Mouse (Mus musculus): ENCODE results near the gene Pcgf3.
A peak's percentile ranks its signal among the peaks of the same experiment; 100 is the strongest.
"Not testable (repeated sequence)": the region's sequence is repeated elsewhere in the genome, so short reads cannot be mapped to it uniquely, and the experiment has no call there.

The Pcgf3 gene

DNA sequence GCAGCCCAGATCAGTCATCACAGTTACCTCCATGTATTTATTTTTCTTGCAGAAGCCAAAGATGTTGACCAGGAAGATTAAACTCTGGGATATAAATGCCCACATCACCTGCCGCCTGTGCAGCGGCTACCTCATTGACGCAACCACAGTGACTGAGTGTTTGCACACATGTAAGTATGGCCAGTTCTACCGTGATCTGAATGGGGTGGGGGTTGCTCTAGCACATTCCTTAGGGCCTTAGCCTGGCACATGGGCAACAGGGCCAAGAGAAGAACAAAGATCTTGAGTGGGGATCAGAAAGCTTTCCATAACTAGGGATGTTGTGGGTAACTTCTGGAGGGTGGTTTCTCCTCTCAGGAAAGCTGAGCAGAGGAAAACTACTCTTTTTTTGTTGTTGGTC, 12.7 kb downstream of the Pcgf3 start:
- DNase-seq: peak; percentile 42 to 66

DNA sequence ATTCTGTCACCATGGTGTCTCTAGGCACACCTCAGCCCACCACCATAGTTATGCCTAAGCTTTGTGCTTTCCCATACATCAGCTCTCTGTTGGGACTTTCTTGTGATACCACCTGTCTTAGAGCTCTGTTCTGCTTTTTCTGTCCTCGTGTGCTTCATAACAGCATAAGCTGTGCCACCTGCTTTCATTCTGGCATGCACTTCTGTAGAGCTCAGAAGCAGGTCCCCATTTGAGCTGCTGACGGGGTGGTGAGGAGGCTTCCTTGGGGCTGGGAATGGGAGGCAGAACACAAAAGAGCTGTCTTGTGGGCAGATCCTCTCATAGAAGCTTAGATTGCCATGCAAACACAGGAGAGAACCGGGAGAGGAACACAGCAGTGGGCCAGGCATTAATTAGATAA, 14.9 kb downstream of the Pcgf3 start:
- DNase-seq: no peak

DNA sequence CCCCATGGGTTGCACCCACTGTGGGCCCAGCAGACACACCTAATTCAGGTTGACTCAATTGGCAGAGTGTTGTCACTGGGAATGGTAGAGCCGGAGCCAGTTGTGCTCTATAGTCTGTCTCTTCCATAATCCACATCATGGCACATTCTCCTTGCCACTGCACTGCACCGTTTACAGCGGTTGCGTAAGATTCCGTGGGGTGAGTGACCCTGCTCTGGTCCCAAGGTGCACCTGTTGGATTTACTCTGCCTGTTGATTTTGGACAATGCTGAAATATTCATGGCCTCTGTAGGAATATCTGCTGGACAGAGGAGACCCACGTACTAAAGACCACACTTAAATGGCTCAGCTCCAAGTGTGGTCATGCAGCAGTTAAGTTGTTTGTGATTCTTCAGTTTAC, 22.0 kb downstream of the Pcgf3 start:
- DNase-seq: no peak

DNA sequence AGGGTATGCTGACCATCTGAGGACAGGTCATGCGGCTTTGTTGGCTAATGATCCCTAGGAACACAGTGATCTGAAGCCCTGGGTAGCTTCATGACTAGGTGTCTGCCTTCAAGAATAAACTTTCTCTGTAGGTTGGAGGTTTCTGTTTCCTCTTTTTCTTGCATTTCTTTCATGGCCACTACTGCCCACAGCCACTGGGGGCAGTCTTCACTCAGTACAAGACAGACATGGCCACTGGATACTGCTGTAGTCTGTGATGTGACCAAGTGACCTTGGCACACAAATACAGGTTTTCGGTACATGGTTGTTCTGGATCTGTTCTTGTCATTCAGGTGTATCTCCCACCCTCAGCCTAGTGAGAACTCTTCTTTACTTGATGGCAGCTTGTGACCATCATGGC, 24.2 kb downstream of the Pcgf3 start:
- peak in 1 of 2 experiments; percentile 16 for DNase-seq

DNA sequence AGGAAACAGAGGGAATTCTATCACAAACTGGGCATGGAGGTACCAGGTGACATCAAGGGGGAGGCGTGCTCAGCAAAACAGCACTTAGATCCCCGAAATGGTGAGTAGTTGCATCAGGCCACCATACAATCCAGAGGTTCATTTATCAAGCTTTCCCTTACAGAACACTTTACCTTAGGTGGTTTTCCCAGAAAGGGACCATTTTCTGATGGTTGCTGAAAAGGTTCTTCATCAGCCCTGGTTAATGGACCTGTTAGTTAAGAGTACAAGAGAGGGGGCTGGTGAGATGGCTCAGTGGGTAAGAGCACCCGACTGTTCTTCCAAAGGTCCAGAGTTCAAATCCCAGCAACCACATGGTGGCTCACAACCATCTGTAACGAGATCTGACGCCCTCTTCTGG, 25.1 kb downstream of the Pcgf3 start:
- DNase-seq: not testable (repeated sequence)

DNA sequence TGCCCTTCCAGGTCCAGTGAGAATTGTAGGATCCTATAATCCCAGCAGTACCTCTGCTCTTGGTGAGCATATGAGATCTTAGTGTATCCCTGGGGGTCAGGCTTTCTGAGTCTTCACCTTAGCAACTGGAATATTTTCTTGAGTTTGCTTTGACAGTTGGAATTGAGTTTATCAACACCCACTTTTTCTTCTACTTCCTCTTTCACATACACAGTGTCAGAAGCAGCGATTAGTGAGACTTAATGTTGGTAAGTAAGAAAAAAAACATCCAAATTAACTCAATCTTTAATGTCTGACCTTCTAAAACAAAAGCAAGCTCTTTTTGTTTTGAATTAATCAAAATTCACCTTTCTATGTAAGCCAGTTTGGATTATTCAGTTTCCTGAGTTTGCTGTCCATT, 40.5 kb downstream of the Pcgf3 start:
- DNase-seq: no peak

DNA sequence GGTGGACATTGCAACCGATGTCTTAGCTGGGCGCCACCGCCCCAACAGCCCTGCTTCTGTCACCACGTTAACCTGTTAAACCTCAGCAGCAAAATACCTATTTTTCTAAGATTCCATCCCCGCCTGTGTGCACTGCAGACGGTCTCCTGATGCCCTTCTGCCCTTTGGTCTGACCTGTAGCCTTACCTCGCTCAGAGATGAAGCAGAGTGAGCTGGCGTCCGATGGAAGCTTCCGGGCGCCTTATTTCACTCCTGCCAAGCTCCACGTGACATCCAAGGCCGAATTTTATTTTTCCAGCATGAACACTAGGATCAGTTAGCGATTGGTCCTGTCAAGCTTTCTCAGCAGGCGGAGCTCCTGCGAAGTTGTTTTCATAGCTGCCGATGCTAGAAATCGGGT, 41.3 kb downstream of the Pcgf3 start:
- DNase-seq: no peak

DNA sequence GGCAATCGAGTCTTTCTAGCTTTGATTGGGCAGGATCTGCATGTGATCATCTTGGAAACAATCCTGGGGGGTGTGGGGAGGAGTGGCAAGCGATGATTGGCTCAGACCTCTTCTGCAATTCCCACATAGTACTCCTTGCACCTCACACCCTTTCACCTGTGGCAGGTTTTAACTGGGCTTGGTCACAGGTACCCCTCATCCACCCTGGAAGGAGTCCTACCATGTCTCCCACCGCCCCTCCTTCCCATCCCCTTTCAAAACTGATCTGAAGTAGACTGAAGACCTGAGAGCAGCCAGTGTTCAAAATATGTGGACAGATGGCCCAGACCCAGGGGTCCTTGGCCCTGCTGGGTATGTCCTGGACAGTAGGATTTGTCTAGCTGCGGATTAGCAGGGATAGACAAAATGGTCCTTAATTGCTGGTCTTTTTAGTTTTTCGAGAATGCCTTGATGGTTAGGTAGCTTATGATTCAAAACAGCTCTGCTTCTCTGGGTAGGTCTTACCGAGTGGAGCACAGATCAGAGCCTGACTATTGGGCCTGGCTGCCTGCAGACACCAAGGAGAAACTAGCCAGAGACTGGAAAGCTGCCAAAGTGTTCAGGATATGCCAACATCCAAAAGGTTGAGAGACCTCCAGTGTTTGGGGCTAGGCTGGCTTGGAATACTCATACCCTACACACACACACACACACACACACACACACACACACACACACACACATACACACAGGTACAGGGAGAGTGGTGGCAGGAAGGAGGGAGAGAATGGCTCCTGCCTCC, 54.7 kb downstream of the Pcgf3 start:
- no peak for DNase-seq

DNA sequence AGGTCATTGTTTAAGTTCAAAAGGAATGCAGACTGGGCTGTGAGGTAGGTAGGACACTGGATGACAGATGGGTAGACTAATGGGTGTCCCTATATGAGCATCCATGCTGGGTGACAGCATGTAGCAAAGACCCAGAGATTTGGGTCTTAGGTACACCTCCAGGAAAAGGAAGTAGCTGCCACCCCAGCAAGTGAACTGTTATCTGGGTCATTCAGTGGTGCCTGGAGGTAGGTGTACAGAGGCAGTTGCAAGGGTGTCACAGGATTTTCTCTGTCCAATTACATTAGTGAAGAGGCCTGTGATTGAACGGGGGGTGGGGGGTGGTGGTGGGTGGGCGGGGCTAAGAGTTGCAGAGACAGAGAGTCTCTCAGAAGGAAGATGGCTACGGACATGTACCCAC, 55.6 kb downstream of the Pcgf3 start:
- DNase-seq: no peak

DNA sequence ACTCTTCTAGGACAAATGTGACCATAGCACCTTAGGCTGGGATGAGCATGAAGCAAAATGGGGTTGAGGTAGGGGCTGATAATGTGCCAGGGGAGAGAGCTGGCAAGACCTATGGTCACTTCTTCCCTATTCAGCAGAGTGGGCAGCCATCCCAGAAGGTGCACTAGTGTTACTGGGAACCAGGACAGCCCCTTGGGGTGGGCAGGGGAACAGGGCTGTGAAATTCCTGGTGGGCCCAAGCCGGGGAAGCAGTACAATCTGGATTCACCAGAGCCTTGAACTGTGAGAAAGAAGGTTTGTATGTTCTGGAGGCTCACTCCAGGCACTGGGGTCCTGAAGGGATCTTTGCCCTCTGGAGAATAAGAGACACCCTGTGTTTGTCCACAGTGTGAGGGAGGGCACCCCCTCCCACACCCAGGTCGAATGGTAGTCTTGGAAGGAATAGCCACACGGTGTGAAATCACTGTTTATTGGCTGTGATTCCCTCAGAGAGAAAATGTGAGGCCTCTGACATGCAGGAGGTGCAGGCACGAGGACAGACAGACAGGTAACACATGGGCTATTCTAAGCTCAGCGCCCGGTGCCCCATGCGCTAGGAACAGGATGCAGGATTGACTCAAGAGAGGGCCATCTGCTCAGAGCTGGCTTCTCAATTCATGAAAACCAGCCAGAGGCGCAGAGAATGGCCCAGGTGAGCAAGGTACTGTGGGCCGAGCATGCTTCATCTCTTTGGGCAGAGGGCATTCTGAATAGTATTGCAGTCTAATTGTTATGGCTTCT, 57.3 kb downstream of the Pcgf3 start:
- no peak for DNase-seq

DNA sequence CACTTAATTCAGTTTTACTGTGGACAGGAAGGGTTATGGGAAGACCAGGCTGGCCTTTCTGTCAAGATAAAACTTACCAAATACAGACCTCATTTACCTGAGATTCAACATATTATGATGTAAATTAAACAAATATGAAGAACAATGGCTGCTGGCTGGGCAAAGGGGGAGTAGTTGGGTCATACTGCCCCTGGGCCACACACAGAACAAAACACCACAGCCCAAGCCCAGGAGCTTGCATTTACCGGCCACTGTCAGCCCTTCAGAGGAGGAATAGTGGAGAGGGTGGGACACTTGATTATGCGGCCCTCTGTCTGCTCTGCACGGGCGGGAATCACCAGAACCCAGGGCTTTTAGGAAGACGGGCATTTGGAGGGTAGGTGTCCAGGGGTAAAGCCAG, 57.9 kb downstream of the Pcgf3 start:
- DNase-seq: no peak

DNA sequence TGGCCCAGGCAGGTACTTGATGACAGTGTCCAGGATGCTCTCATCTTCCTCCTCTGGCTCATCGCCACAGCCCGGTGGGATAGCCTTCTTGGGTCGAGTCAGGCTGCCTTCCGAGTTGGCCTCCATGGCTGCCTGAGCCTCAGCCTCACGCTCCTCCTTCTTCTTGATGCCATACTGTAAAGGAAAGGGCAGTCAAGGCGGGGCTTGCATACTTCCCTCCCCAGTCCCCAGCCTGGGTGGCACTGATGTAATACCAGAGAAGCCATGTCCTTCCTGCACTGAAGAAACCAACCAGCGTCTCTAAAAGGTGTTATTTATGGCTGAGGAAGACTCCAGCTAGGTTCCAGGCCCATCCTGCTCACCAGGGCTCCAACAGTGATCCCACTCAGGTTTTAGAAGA, 59.1 kb downstream of the Pcgf3 start:
- DNase-seq: no peak

DNA sequence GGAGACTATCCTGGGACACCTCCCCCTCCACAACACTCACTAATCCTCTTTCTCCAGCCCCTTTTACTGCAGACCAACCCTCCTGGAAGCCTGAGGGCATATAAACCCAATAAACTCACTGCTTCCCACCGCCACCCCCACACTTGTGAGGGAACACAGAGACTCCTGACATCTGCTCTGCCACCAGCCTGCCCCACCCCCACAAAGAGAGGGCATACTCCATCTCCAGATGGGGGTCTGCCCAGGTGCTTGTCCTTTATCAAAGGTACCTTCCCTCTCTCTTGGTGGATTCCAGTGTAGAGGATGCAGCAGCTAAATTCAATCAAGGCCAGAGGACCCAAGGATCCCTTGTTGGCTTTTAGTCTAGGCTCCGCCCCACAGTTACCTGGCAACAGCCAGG, 60.0 kb downstream of the Pcgf3 start:
- no peak for DNase-seq

DNA sequence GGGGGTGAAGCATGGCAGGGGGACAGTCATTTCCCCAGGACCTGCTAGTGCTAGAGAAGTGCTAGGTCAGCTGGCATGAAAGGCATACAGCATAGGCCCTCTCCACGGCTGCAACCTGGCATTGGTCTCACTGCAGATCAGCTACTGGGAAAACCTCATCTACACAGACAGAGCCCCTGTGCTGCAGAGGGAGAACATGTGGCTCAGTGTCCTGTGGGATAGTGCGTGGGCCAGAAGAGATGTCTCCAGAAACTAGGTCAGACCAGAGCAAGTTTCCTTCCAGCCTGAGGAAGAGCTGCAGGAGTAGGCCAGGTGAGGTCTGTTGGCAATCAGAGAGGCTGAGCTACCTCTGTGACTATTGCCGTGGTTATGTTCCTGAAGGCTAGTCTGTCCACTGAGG, 60.9 kb downstream of the Pcgf3 start:
- DNase-seq: no peak

DNA sequence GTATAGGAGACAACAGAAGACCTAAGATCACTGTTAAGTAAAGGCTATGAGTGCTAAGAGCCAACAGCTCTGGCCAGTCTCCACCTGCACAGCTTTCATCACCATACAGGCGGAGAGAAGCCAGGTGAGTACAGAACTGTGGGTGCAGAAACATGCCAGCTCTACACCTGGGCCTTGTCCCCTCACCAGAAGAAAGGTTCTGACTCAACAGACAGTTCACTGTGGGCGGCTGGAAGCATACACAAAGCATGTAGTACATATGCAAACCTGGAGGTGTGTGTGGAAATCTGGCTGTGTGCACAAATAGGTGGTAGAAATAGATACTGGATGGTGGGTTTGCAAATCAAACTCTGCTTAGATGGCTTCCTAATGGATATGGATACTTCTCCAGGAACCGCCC, 61.6 kb downstream of the Pcgf3 start:
- no peak for DNase-seq

DNA sequence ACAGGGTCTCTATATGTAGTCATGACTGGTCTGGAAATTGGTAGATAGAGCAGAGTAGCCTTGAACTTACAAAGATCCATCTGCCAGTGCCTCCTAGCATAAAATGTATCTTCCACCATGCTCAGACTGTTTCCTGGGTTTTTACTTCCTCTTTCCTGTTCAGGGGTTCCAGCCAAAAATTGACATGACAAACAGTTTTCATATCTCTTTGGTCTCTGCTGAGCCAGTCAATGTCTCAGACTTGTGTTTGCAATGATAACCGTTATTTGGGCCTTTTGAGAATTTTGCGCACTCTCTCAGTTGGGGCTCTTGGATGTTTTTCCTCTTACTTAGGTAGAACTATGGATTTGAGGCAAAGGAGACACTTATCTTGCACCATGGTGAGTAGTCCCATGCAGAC, 73.2 kb downstream of the Pcgf3 start:
- DNase-seq: no peak

DNA sequence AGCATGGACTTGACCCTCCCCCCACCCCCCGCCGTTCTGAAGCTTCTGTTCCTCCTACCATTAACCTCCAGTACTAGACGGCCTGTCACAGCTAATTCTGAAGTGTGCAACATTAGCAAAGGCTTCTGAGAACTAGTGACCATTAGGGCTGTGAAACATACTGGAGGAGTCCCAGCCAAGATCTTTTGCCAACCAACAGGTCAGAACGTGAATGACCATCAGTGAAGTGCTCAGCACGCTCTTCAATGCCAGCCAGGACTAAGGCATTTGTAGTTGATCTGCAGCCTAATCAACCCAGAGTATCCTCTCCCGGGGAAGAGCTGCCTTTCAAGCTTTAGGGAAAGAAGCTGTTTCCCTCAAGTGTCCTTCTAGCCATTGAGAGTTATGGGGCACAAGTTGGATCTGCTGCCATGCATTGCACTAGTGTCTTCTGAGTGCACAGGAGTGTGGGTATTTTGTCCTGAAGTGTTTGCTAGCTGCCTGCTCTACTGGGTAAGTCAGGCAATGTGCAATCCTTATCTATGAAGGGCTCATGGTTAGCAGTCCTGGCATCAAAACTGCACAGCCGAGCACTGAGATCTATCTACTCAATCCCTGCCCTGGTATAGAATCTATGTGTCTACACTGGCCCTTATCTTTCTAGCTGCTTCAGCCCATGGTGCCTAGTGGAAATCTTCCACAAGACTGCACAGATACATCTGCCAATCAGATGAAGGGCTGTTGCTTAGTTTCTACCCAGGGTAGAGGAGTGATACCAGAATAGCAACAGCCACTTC, 82.7 kb downstream of the Pcgf3 start:
- DNase-seq: no peak

DNA sequence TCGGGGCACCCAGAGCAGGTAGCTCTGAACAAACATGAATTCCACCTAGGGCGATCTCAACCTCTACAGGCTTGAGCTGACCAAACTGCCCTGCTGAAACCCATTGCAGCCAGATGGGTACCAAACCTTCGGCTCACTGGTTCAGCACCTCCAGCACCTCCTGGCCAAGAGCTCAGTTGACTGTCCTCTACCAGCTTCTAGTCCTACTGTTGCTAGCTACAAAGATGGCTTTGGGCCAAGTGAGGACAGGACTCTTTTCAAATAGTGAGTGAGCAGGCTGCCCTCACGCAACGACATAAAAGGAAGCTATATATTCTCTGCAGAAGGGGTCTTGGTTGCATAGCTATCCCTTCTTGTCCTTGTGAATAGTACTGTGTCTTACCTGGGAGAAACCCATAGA, 86.6 kb downstream of the Pcgf3 start:
- no peak for DNase-seq

DNA sequence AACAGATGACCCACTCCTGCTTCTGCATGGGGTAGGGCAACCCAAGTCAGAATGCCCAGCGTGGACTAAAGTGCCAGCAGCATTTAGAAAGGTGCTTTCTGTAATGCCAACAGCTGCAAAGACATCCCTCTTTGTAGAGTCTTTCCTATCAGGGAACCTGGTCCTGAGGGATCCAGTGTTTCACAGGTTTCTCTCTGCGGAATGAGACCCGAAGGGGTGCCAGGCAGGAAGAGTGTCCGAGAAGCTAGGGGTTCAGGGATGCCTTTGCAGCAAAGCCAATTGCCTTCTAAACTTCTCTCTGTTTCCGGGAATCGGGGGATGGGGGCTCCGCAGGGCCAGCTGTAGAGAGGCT, 88.1 kb downstream of the Pcgf3 start:
- DNase-seq: no peak

DNA sequence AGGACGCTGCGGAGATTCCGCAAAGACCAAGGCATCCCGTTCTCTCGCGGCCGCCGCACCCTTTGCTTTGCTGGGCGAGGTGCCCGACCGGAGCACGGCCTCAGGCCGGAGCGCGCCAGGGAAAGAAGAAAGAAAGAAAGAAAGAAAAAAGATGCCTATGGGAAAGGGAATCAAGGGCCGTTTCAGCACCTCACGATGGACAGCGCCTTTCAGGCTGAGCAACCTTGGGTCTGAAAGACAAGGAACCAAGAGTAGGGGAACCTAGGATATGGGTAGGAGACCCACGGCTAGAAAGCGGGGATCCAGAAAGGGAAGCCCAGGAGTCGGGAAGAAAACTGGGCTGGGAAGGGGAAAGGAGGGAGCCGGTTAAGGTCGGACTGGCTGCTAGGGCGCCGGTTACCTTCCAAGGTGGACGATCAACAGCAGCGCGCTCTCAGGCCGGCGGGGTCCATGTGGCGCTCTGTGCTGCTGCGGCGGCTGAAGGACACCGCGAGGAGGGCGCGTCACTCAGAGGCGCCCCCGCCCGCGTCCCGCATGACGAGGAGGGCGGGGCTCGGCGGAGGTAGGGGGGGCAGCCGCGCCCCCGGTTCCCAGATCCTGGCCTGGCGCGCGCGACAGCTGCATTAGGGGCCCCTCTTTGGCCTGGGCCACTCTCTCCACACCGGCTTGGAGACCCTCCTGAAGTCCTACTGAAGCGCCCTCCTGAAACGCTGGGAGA, 88.6 kb downstream of the Pcgf3 start, which contains the start of gene Cplx1:
Cplx1 (minus strand) TSS at position 536 of the 718 bp plus-strand sequence.
- peak in 1 of 2 experiments; percentile 25 for DNase-seq

DNA sequence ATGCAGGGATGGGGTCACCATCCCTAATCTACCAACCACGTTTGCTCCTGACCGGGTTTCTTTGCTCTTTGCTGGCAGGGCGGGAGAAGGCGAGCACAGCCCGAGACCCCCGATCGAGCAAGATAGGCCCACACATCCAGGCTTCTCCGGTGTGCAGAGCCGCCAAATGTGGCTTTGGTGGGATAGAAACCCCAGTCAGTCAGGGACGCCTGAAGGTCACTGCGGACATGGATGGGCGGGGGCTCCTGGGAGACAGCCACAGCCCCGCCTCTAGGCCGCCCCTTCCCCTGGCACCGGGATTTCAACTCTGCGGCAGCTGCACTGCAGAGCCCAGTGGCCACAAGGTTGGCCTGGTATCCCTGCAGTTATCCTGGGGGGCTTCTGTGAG, 89.2 kb downstream of the Pcgf3 start:
- DNase-seq: no peak

DNA sequence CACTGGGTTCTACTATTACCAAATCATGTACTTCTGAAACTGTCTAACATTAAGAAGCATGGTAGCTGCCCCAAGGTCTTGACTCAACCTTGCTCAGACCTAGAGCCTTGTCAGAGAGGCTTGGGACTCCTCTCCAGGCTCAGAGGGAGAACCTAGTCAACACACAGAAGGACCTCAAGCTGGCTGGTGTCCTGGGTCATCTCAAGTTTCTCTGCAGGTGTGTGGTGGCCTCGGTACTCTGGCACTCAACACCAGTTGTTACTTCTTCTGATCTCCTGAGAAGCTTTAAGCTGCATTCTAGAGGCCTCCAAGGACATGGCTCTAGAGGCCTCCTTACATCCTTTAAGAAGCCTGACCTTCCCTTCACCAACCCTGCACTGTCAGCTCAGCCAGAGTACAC, 93.0 kb downstream of the Pcgf3 start:
- DNase-seq: no peak

Data from lung, adult 18-20 months (tissue).